ENCODE assay signal across 8 mouse cellular contexts in genomic region chr5:134350660-134351059, GRCm38 (mm10). TPM values are rescaled to one million over a fixed set of nuclear protein-coding genes. Genes with fewer than 3 reads are reported as not detected.
DNase-seq lines count a peak whose midpoint lies in the region; ATAC-seq and TF ChIP-seq lines count a peak whose summit lies in the region.

No protein-coding gene starts in this region.

- no peaks in the 10 kb centered on the region for H3K27me3 ChIP-seq in hindbrain, embryonic 15.5 days
- no peaks in the 10 kb centered on the region for H3K27me3 ChIP-seq in limb, embryonic 13.5 days
- H3K27me3 ChIP-seq in midbrain, embryonic 13.5 days: no peaks in the 10 kb centered on the region
- no peaks in the 10 kb centered on the region for H3K27me3 ChIP-seq in stomach, embryonic 15.5 days (replicated peaks)

- H3K27ac ChIP-seq in gastrocnemius, adult 2 months: peak overlapping the region; percentile 46; the same call in 1 of the 2 replicates
- no peak overlapping the region for H3K27ac ChIP-seq in hindbrain, embryonic 15.5 days (replicated peaks)
- no peak overlapping the region for H3K27ac ChIP-seq in limb, embryonic 13.5 days
- H3K27ac ChIP-seq in midbrain, embryonic 13.5 days: no peak overlapping the region
- no peak overlapping the region for H3K27ac ChIP-seq in stomach, embryonic 15.5 days

- peak overlapping the region; percentile 36 for H3K4me2 ChIP-seq in hindbrain, embryonic 15.5 days
- H3K4me2 ChIP-seq in limb, embryonic 13.5 days (replicated peaks): peak overlapping the region; percentile 46
- 0 out of 2 replicates have a peak overlapping the region, but pooled peaks have one; percentile 22 for H3K4me2 ChIP-seq in midbrain, embryonic 13.5 days (replicated peaks)
- H3K4me2 ChIP-seq in stomach, embryonic 15.5 days: peak overlapping the region; percentile 37

- intact Hi-C loops in gastrocnemius, adult 2 months (cut with DNase I): no loop called here

- 23% methylated on average over 10 of the region's 10 CpGs for WGBS in hindbrain, embryonic 15.5 days
- 15% methylated on average over 10 of the region's 10 CpGs for WGBS in limb, embryonic 13.5 days
- WGBS in midbrain, embryonic 13.5 days: 16% methylated on average over 10 of the region's 10 CpGs
- WGBS in stomach, embryonic 15.5 days: 9% methylated on average over 10 of the region's 10 CpGs

- DNase-seq in urinary bladder, postnatal 25 days (ENCODE audit: low spot score): peak; percentile 52
- DNase-seq in urinary bladder, postnatal 10 days (ENCODE audit: low spot score): no peak
- peak; percentile 31 to 34 for DNase-seq in cerebellum, postnatal 10 days
- peak; percentile 81 for DNase-seq in gastrocnemius, adult 2 months

- no peaks in the 10 kb centered on the region for H3K36me3 ChIP-seq in hindbrain, embryonic 15.5 days
- no peaks in the 10 kb centered on the region for H3K36me3 ChIP-seq in limb, embryonic 13.5 days
- no peaks in the 10 kb centered on the region for H3K36me3 ChIP-seq in midbrain, embryonic 13.5 days
- no peaks in the 10 kb centered on the region for H3K36me3 ChIP-seq in stomach, embryonic 15.5 days

- ATAC-seq in hindbrain, embryonic 15.5 days (ENCODE audit: low FRiP score, low read depth): peak; percentile 79; the same call in 1 of the 2 replicates
- ATAC-seq in limb, embryonic 13.5 days (ENCODE audit: low FRiP score, low read depth): peak; percentile 88
- ATAC-seq in midbrain, embryonic 13.5 days: peak; percentile 68
- ATAC-seq in stomach, embryonic 15.5 days (ENCODE audit: insufficient read depth, low FRiP score, low read depth): peak; percentile 90

- peaks cover 5% of the 10 kb centered on the region; the same call in 1 of the 2 replicates for H3K4me1 ChIP-seq in hindbrain, embryonic 15.5 days (replicated peaks)
- H3K4me1 ChIP-seq in limb, embryonic 13.5 days: peaks cover 9% of the 10 kb centered on the region; the same call in 1 of the 2 replicates
- peaks cover 5% of the 10 kb centered on the region; the same call in 1 of the 2 replicates for H3K4me1 ChIP-seq in midbrain, embryonic 13.5 days (replicated peaks)
- peaks cover 6% of the 10 kb centered on the region for H3K4me1 ChIP-seq in stomach, embryonic 15.5 days

- no peaks in the 10 kb centered on the region for H3K9me3 ChIP-seq in hindbrain, embryonic 15.5 days
- H3K9me3 ChIP-seq in limb, embryonic 13.5 days: no peaks in the 10 kb centered on the region
- H3K9me3 ChIP-seq in midbrain, embryonic 13.5 days: no peaks in the 10 kb centered on the region
- H3K9me3 ChIP-seq in stomach, embryonic 15.5 days: no peaks in the 10 kb centered on the region

- H3K9ac ChIP-seq in hindbrain, embryonic 15.5 days: no peak overlapping the region
- H3K9ac ChIP-seq in limb, embryonic 13.5 days: 0 out of 2 replicates have a peak overlapping the region, but pooled peaks have one; percentile 19
- no peak overlapping the region for H3K9ac ChIP-seq in midbrain, embryonic 13.5 days (replicated peaks)
- no peak overlapping the region for H3K9ac ChIP-seq in stomach, embryonic 15.5 days

- peak overlapping the region; percentile 41 for H3K4me3 ChIP-seq in gastrocnemius, adult 2 months
- no peak overlapping the region for H3K4me3 ChIP-seq in hindbrain, embryonic 15.5 days
- no peak overlapping the region for H3K4me3 ChIP-seq in limb, embryonic 13.5 days
- no peak overlapping the region for H3K4me3 ChIP-seq in midbrain, embryonic 13.5 days (replicated peaks)
- H3K4me3 ChIP-seq in stomach, embryonic 15.5 days (replicated peaks): no peak overlapping the region; the same call in 1 of the 2 replicates

- TF ChIP-seq CTCF in gastrocnemius, adult 2 months (IDR thresholded peaks at IDR 0.05): no peak

RNA-seq across cellular contexts. Expression of gene Gtf2i, which starts 36.1 kb away (rescaled TPM):
- 100 to 1,000 TPM; 103 to 122 TPM for total RNA-seq in gastrocnemius, adult 2 months (2021)
- 145 and 150 TPM in 2 replicates for polyA plus RNA-seq in hindbrain, embryonic 15.5 days (2015; fragmentation: Nextera tagmentation; extraction: Ambion mirVana)
- 207 and 209 TPM in 2 replicates for polyA plus RNA-seq in limb, embryonic 13.5 days (2015; fragmentation: Nextera tagmentation; extraction: Ambion mirVana)
- polyA plus RNA-seq in midbrain, embryonic 13.5 days (2015; fragmentation: Nextera tagmentation; extraction: Ambion mirVana): 190 and 191 TPM in 2 replicates
- 154 and 163 TPM in 2 replicates for polyA plus RNA-seq in stomach, embryonic 15.5 days (2015; fragmentation: Nextera tagmentation; extraction: Ambion mirVana)
